Mouse (Mus musculus) brain, embryonic 14.5 days (tissue): ENCODE measurements around the gene Fblim1.

Experiments
- CTCF ChIP-seq: fragments of 200-500 bp; IDR thresholded peaks from 2 replicates; pipeline ENCODE4 v1.5.1; 2012; ENCODE audit warnings: inconsistent platforms, mild to moderate bottlenecking, moderate library complexity, borderline replicate concordance; ENCODE audit not compliant: insufficient read depth, insufficient read length; ENCODE audit errors: extremely low read depth
- POLR2A ChIP-seq: fragments of 200-500 bp; IDR thresholded peaks from 2 replicates; pipeline ENCODE4 v1.6.1; 2012; ENCODE audit warnings: mild to moderate bottlenecking, inconsistent platforms, borderline replicate concordance; ENCODE audit not compliant: poor library complexity, insufficient read depth, insufficient read length, severe bottlenecking; ENCODE audit errors: extremely low read depth

DNA sequence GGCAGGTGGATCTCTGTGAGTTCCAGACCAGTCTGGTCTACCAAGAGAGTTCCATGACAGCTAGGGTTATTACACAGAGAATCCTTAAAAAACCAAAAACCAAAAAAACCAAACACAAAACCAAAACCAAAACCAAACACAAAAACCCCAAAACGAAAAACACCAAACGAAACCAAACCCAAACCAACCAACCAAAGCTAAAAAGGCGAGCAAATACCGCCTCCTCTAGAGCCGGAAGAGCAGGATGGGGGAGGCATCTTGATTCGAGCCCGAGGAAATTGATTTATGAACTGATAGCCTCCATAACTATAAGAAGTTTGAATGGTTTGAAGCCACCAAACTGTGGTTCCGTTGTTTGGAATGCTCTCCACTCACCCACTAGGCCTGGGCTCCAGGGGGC lies 22.0 kb downstream of the Fblim1 start:
- TF ChIP-seq CTCF (no peak), POLR2A (no peak)
